Mouse (Mus musculus) neural tube, embryonic 13.5 days (tissue): ENCODE results near the gene Bclaf3. TPM values are rescaled to one million over a fixed set of nuclear protein-coding genes. Genes with fewer than 3 reads are reported as not detected.
A peak's percentile ranks its signal among the peaks of the same experiment; 100 is the strongest.
"Not testable (repeated sequence)": the region's sequence is repeated elsewhere in the genome, so short reads cannot be mapped to it uniquely, and the experiment has no call there.

Experiments
- ATAC-seq: fragments of 200-750 bp; cut with Nextera tagmentation; 2 replicates; pipeline ENCODE4 v1.8.0; 2017; ENCODE audit warnings: low read depth, mild to moderate bottlenecking, moderate TSS enrichment, moderate library complexity
- H3K27ac ChIP-seq: fragments of 300-500 bp; sonication (generic); replicated peaks from 2 replicates; pipeline ENCODE4 v1.5.1; 2015; ENCODE audit warnings: moderate library complexity, mild to moderate bottlenecking, inconsistent platforms
- H3K27me3 ChIP-seq: fragments of 300-500 bp; sonication (generic); 2 replicates; pipeline ENCODE4 v1.6.1; 2015; ENCODE audit warnings: mild to moderate bottlenecking, inconsistent platforms
- H3K36me3 ChIP-seq: fragments of 300-500 bp; sonication (generic); 2 replicates; pipeline ENCODE4 v1.6.1; 2015; ENCODE audit warnings: mild to moderate bottlenecking, inconsistent platforms
- H3K4me1 ChIP-seq: fragments of 300-500 bp; sonication (generic); replicated peaks from 2 replicates; pipeline ENCODE4 v1.6.1; 2015; ENCODE audit warnings: inconsistent platforms
- H3K4me2 ChIP-seq: fragments of 300-500 bp; sonication (generic); 2 replicates; pipeline ENCODE4 v1.6.1; 2015; ENCODE audit warnings: inconsistent platforms, mild to moderate bottlenecking, moderate library complexity
- H3K4me3 ChIP-seq: fragments of 300-500 bp; sonication (generic); 2 replicates; pipeline ENCODE4 v1.5.1; 2015; ENCODE audit warnings: mild to moderate bottlenecking, inconsistent platforms
- H3K9ac ChIP-seq: fragments of 300-500 bp; sonication (generic); 2 replicates; pipeline ENCODE4 v1.6.1; 2015; ENCODE audit warnings: moderate library complexity, mild to moderate bottlenecking, inconsistent platforms
- H3K9me3 ChIP-seq: fragments of 300-500 bp; sonication (generic); 2 replicates; pipeline ENCODE4 v1.6.1; 2016; ENCODE audit warnings: inconsistent platforms
- WGBS: fragments of 180-500 bp; shearing (Covaris S2); methylation state at CpG from one replicate; pipeline ENCODE4 v1.1.7; 2015; 5-methylcytosine and 5-hydroxymethylcytosine counted together
- polyA plus RNA-seq: library from polyadenylated mRNA; unstranded; fragments of >200 nt; fragmentation: Nextera tagmentation; extraction: Ambion mirVana; gene quantifications from 2 replicates; pipeline ENCODE4 v1.2.1, GENCODE M21; 2015

The Bclaf3 gene
- polyA plus RNA-seq, 1 experiment from 2014 or later = 27.4 TPM

GRCm38 (mm10) chrX:159532811-159533462 lies 6.4 kb downstream of the Bclaf3 start:
- peaks cover 5% of the 10 kb centered on the region for H3K4me1 ChIP-seq
- peak overlapping the region; percentile 60 for H3K4me3 ChIP-seq
- H3K36me3 ChIP-seq = no peaks in the 10 kb centered on the region
- H3K9ac ChIP-seq = peak overlapping the region; percentile 75
- H3K27ac ChIP-seq = peak overlapping the region; percentile 84
- no peaks in the 10 kb centered on the region for H3K9me3 ChIP-seq
- WGBS = 14% methylated on average over 31 of the region's 56 CpGs
- peak overlapping the region; percentile 57 for H3K4me2 ChIP-seq
- peak; percentile 85 for ATAC-seq
- H3K27me3 ChIP-seq = peaks cover 3% of the 10 kb centered on the region; the same call in 1 of the 2 replicates

- ATAC-seq = no peak
- Histone ChIP-seq H3K9me3 (no peaks in the 10 kb centered on the region), H3K27me3 (peaks cover 13% of the 10 kb centered on the region), H3K36me3 (0 out of 2 replicates have a peak, but pooled peaks cover 3% of the 10 kb centered on the region), H3K4me2 (no peak overlapping the region), H3K4me1 (peaks cover 7% of the 10 kb centered on the region), H3K27ac (no peak overlapping the region), H3K9ac (no peak overlapping the region), H3K4me3 (no peak overlapping the region)
- 90% methylated on average over 18 of the region's 18 CpGs for WGBS
Measured at GRCm38 (mm10) chrX:159541936-159542335, 15.4 kb downstream of the Bclaf3 start.

GRCm38 (mm10) chrX:159547093-159547492 lies 20.6 kb downstream of the Bclaf3 start:
- Histone ChIP-seq H3K4me2 (no peak overlapping the region), H3K4me3 (no peak overlapping the region), H3K4me1 (no peaks in the 10 kb centered on the region), H3K36me3 (peaks cover 5% of the 10 kb centered on the region; the same call in 1 of the 2 replicates), H3K27ac (no peak overlapping the region), H3K27me3 (peaks cover 7% of the 10 kb centered on the region; the same call in 1 of the 2 replicates), H3K9ac (no peak overlapping the region), H3K9me3 (no peaks in the 10 kb centered on the region)
- ATAC-seq = no peak
- 87% methylated on average over 5 of the region's 5 CpGs for WGBS

GRCm38 (mm10) chrX:159584738-159585137 lies 58.2 kb downstream of the Bclaf3 start:
- not testable (repeated sequence) for H3K9me3 ChIP-seq, H3K36me3 ChIP-seq, H3K27ac ChIP-seq, H3K4me1 ChIP-seq, H3K9ac ChIP-seq, H3K27me3 ChIP-seq, H3K4me3 ChIP-seq, ATAC-seq, H3K4me2 ChIP-seq
- WGBS = 70% methylated on average over 7 of the region's 7 CpGs

GRCm38 (mm10) chrX:159591633-159592032 lies 65.1 kb downstream of the Bclaf3 start:
- no peaks in the 10 kb centered on the region for H3K27me3 ChIP-seq
- H3K4me3 ChIP-seq = no peak overlapping the region
- H3K4me1 ChIP-seq = no peaks in the 10 kb centered on the region
- H3K27ac ChIP-seq = no peak overlapping the region
- H3K9ac ChIP-seq = no peak overlapping the region
- ATAC-seq = no peak
- H3K9me3 ChIP-seq = no peaks in the 10 kb centered on the region
- H3K4me2 ChIP-seq = no peak overlapping the region
- H3K36me3 ChIP-seq = no peaks in the 10 kb centered on the region
- WGBS = 78% methylated on average over 1 of the region's 1 CpGs

GRCm38 (mm10) chrX:159597502-159597901 lies 71.0 kb downstream of the Bclaf3 start:
- no peaks in the 10 kb centered on the region for H3K4me1 ChIP-seq
- H3K9ac ChIP-seq = no peak overlapping the region
- H3K9me3 ChIP-seq = no peaks in the 10 kb centered on the region
- H3K27me3 ChIP-seq = no peaks in the 10 kb centered on the region
- no peak overlapping the region for H3K4me3 ChIP-seq
- H3K36me3 ChIP-seq = no peaks in the 10 kb centered on the region
- H3K4me2 ChIP-seq = no peak overlapping the region
- no peak for ATAC-seq
- no peak overlapping the region for H3K27ac ChIP-seq
- 76% methylated on average over 1 of the region's 1 CpGs for WGBS

- no peak for ATAC-seq
- Histone ChIP-seq H3K9me3 (no peaks in the 10 kb centered on the region), H3K9ac (no peak overlapping the region), H3K27me3 (peaks cover 5% of the 10 kb centered on the region; the same call in 1 of the 2 replicates), H3K4me2 (no peak overlapping the region), H3K36me3 (no peaks in the 10 kb centered on the region), H3K27ac (no peak overlapping the region), H3K4me1 (no peaks in the 10 kb centered on the region), H3K4me3 (no peak overlapping the region)
- WGBS = 80% methylated on average over 2 of the region's 2 CpGs
Measured at GRCm38 (mm10) chrX:159604832-159605231, 78.3 kb downstream of the Bclaf3 start.

- Histone ChIP-seq H3K36me3 (no peaks in the 10 kb centered on the region), H3K9ac (no peak overlapping the region), H3K4me1 (no peaks in the 10 kb centered on the region), H3K27ac (no peak overlapping the region), H3K9me3 (no peaks in the 10 kb centered on the region), H3K27me3 (peaks cover 5% of the 10 kb centered on the region; the same call in 1 of the 2 replicates), H3K4me3 (no peak overlapping the region), H3K4me2 (no peak overlapping the region)
- 45% methylated on average over 6 of the region's 6 CpGs for WGBS
- ATAC-seq = no peak
Measured at GRCm38 (mm10) chrX:159606936-159607335, 80.4 kb downstream of the Bclaf3 start.

- H3K4me2 ChIP-seq = peak overlapping the region; percentile 62
- 31% methylated on average over 12 of the region's 12 CpGs for WGBS
- H3K36me3 ChIP-seq = no peaks in the 10 kb centered on the region
- H3K4me1 ChIP-seq = 0 out of 2 replicates have a peak, but pooled peaks cover 4% of the 10 kb centered on the region
- H3K27me3 ChIP-seq = peaks cover 5% of the 10 kb centered on the region; the same call in 1 of the 2 replicates
- H3K4me3 ChIP-seq = peak overlapping the region; percentile 61
- peak overlapping the region; percentile 77 for H3K9ac ChIP-seq
- H3K27ac ChIP-seq = no peak overlapping the region
- H3K9me3 ChIP-seq = no peaks in the 10 kb centered on the region
- peak; percentile 67 for ATAC-seq
Measured at GRCm38 (mm10) chrX:159626208-159626906, 99.9 kb downstream of the Bclaf3 start.

- 16% methylated on average over 48 of the region's 60 CpGs for WGBS
- H3K4me3 ChIP-seq = peak within 1 kb of the TSS; percentile 61
- H3K27ac ChIP-seq = peak within 1 kb of the TSS; percentile 77
- H3K36me3 ChIP-seq = no peaks in the 10 kb centered on the region
- H3K9me3 ChIP-seq = no peaks in the 10 kb centered on the region
- H3K9ac ChIP-seq = peak within 1 kb of the TSS; percentile 77
- ATAC-seq = peak; percentile 80
- peaks cover 5% of the 10 kb centered on the region; the same call in 1 of the 2 replicates for H3K27me3 ChIP-seq
- H3K4me1 ChIP-seq = 0 out of 2 replicates have a peak, but pooled peaks cover 4% of the 10 kb centered on the region
- peak within 1 kb of the TSS; percentile 62 for H3K4me2 ChIP-seq
Measured at GRCm38 (mm10) chrX:159626907-159627587, 100.6 kb downstream of the Bclaf3 start, which contains the start of gene Sh3kbp1. TSS of gene Sh3kbp1 (plus strand) at chrX:159627272.

- Histone ChIP-seq H3K9me3 (no peaks in the 10 kb centered on the region), H3K27ac (peak overlapping the region; percentile 77), H3K4me3 (peak overlapping the region; percentile 61), H3K9ac (peak overlapping the region; percentile 77), H3K27me3 (peaks cover 5% of the 10 kb centered on the region; the same call in 1 of the 2 replicates), H3K4me2 (peak overlapping the region; percentile 62), H3K36me3 (no peaks in the 10 kb centered on the region), H3K4me1 (0 out of 2 replicates have a peak, but pooled peaks cover 4% of the 10 kb centered on the region)
- 20% methylated on average over 54 of the region's 56 CpGs for WGBS
- peak; percentile 81 for ATAC-seq
Measured at GRCm38 (mm10) chrX:159627588-159628566, 101.4 kb downstream of the Bclaf3 start.
